Mouse (Mus musculus) bone marrow, adult 2 months (tissue): ENCODE data around the gene Mslnl. TPM values are rescaled to one million over a fixed set of nuclear protein-coding genes. Genes with fewer than 3 reads are reported as not detected.

Experiments used
- H3K27ac ChIP-seq: fragments of 200-500 bp; 2 replicates; pipeline ENCODE4 v1.5.1; 2012; ENCODE audit warnings: low read depth, mild to moderate bottlenecking, control low read depth, inconsistent platforms, low read length; ENCODE audit not compliant: control insufficient read depth, poor library complexity, insufficient read depth
- H3K4me1 ChIP-seq: fragments of 200-500 bp; 2 replicates; pipeline ENCODE4 v1.6.1; 2011; ENCODE audit warnings: low read length; ENCODE audit not compliant: control insufficient read depth, insufficient read depth
- H3K4me3 ChIP-seq: fragments of 200-500 bp; replicated peaks from 2 replicates; pipeline ENCODE3; 2011; ENCODE audit warnings: mild to moderate bottlenecking, low read depth, low read length, control low read depth; ENCODE audit not compliant: control insufficient read depth
- CTCF ChIP-seq: fragments of 200-500 bp; IDR thresholded peaks from 2 replicates; pipeline ENCODE4 v1.5.1; 2011; ENCODE audit warnings: low read length, control low read depth; ENCODE audit not compliant: control insufficient read depth, insufficient read depth
- POLR2A ChIP-seq: fragments of 200-500 bp; IDR thresholded peaks from 2 replicates; pipeline ENCODE4 v1.6.1; 2011; ENCODE audit warnings: low read depth, mild to moderate bottlenecking, control low read depth, low read length, borderline replicate concordance; ENCODE audit not compliant: control insufficient read depth
- WGBS: fragments of 180-500 bp; shearing (Covaris S2); methylation state at CpG from one replicate; pipeline ENCODE4 v1.1.7; 2018; 5-methylcytosine and 5-hydroxymethylcytosine counted together
- polyA plus RNA-seq: library from polyadenylated mRNA; stranded (reverse); fragments of >200 nt; gene quantifications from 2 replicates; pipeline ENCODE4 v1.2.4, GENCODE M21; 2011; ENCODE audit warnings: low replicate concordance; ENCODE audit not compliant: missing spikeins, insufficient read depth, insufficient read length

Gene Mslnl
- polyA plus RNA-seq, 1 experiment: not detected

DNA sequence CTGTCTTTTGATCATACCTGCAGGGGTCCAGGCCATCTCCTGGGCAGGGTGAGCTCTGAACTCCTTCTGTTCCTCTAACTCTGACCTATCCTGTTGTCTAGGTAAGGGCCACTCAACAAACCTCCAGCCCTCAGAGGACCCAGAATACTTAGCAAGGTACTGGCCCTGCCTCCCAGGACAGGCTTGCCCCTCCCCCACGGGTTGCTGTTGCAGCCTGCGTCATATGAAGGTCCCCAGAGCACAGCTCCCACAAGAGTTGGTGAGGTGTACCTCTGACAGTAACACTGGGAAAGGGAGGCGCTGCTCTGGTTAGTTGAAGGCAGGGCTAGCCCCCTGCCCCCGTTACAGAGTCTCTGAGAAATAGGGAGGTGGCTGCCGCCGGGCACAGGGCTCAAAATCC lies 19.7 kb upstream of the Mslnl start:
- H3K4me3 ChIP-seq: no peak overlapping the region
- TF ChIP-seq POLR2A (no peak), CTCF (no peak)
- H3K27ac ChIP-seq: no peak overlapping the region
- whole genome bisulfite sequencing: 13% methylated on average over 6 of the region's 6 CpGs
- no peaks in the 10 kb centered on the region for H3K4me1 ChIP-seq

DNA sequence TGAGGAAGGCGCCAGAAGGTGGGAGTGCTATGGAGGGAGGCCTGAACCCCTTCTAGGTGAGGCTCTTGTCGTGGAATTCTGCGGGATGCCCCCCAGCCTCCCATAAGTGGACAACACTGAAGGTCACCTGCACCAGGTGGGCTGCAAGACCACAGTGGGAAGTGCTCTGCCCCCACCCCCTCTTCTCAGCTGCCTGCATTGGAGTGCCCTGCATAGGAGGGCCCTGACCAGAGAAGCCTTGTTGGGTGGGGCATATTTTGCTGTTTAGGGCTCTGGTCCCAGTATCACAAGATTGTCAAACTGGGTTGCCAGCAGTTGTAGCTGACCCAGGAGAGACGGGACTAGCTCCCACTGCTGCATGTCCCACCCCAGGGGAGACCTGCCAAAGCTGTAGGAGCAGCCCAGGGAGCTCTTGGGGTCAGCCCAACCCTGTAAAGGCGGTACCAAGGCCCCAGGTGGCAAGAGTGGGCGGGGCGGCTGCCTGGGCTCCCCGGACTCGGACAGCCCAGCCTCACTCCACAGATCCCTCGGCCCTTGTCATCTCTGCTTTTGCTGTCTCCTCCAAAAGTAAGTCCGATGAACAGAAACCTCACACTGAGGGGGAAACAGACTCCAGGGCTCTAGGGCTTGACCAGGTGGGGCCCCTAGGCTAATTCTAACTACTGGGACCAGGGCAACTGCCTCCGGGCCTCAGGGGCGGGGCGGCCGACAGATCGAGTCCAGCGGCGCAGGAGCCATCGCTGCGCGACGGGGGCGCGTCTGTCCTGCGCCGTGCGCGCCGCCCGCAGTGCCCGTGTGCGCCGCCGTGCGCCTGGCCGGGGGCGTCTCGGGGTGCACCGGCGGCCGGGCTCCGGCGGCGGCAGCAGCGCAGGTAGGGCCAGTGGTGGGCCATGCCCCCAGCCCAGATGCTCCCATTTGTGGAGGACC lies 18.9 kb upstream of the Mslnl start, which contains the start of gene Gng13:
Gene Gng13 (plus strand): TSS at position 461 of the 927 bp plus-strand sequence.
- no peak within 1 kb of the TSS for H3K4me3 ChIP-seq

DNA sequence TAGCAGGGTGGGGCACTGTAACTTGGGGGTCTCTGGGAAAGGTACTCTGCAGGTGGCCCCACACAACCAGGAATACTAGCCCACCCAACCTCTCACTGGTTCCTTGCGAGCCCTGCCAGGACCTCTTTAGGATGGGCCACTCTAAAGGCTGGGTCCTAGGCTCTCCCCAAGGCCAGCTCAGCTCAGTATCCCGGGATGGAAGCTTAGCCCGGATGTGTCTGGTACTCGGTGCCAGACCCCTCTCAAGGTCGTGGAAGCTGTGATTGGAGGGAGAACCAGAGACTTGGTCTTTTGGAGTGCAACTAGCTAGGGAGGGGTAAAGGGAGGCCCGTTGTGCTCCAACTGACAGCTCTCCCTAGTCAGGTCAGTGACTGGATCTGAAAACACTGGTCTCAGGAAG lies 18.2 kb upstream of the Mslnl start:
- H3K27ac ChIP-seq: no peak overlapping the region
- no peak for TF ChIP-seq CTCF
- no peak for TF ChIP-seq POLR2A
- 21% methylated on average over 6 of the region's 6 CpGs for WGBS
- H3K4me1 ChIP-seq: no peaks in the 10 kb centered on the region
- no peak overlapping the region for H3K4me3 ChIP-seq

More for the DNA sequence above, 18.9 kb upstream of the Mslnl start, which contains the start of gene Gng13:
- WGBS: 2% methylated on average over 45 of the region's 45 CpGs
- no peak within 1 kb of the TSS for H3K27ac ChIP-seq
- no peaks in the 10 kb centered on the region for H3K4me1 ChIP-seq
- TF ChIP-seq CTCF (no peak), POLR2A (no peak)

DNA sequence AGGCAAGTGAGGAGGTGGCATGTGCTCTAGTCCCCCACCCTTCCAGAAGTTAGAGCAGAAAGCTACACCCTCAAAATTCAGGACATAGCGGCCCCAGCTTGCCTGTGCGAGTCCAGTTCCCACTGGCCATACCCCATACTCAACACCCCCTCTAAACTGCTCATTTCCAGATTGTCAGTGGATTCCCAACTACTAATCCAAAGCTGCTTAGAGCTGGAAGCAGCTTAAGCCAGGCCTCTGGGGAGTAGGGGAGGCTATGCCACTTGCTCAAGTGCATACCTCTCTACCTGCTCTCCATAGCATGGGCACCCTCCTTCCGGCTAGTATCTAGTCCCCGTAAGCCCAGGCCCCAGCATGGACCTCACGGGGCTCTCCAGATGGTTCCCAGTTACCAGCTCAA lies 14.4 kb upstream of the Mslnl start:
- TF ChIP-seq CTCF: no peak
- no peak for TF ChIP-seq POLR2A
- no peak overlapping the region for H3K4me3 ChIP-seq
- 94% methylated on average over 5 of the region's 5 CpGs for WGBS

DNA sequence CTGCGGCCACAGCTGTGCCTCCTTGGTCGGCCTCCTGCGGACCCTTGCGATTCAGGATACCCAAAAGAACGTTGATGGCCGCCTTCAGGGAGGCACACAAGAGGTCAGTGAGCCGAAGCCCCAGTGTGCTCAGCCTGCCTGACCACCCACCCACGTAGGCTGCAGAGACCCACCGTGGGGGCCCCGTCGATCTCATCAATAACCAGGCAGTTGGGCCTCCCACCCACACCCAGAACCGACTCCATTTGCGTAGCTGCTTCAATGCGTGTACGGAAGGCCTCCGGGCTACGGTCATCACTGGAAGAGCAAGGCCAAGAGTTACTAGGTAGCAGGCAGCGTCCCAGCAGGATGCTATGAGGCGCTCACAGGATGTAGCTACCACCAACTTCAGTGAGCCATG lies 12.4 kb upstream of the Mslnl start:
- Histone ChIP-seq H3K27ac (no peak overlapping the region), H3K4me3 (no peak overlapping the region), H3K4me1 (peaks cover 3% of the 10 kb centered on the region)
- WGBS: 97% methylated on average over 19 of the region's 19 CpGs
- TF ChIP-seq POLR2A (no peak), CTCF (no peak)

More for the DNA sequence above, 14.4 kb upstream of the Mslnl start:
- Histone ChIP-seq H3K27ac (no peak overlapping the region), H3K4me1 (no peaks in the 10 kb centered on the region; the same call in 1 of the 2 replicates)

DNA sequence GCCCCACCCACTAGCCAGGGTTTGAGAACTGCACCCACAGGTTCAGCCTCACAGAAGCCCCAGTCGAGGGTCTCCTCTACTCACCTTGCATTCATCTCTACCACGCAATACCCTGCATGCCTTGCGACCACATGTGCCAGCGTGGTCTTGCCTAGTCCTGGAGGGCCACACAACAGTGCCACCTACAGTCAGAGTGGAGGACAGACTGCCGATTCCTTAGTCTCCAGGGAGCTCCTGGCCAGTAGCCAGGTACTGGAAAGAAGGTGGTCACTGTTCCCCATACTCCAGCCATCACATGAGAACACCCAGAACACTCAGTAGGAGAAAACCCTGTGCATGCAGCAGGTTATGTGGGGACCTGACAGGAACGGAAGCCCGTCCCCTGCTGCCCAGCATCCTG lies 11.9 kb upstream of the Mslnl start:
- WGBS: 88% methylated on average over 7 of the region's 7 CpGs
- TF ChIP-seq CTCF (peak; percentile 22; the same call in 1 of the 2 replicates), POLR2A (no peak)
- no peak overlapping the region for H3K27ac ChIP-seq
- H3K4me1 ChIP-seq: peaks cover 3% of the 10 kb centered on the region
- H3K4me3 ChIP-seq: no peak overlapping the region

DNA sequence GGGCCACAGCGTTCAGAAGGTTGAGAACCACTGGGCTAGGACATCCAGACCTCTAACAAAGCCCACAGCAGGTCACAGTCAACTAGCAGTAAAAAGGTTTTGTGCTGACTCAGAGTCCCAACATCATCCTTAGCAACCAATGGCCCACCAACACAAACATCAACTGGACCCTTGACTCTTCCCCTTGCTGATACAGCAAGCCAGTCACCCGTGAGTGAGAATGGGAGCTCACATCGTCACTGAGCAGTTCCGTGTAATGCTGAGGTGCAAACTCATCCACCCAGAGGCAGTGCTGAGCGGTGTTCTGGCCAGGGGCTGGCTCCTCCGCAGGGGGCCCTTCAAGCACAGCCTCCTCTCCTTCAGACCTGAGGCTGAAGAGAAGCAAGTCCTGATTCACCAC lies 10.6 kb upstream of the Mslnl start:
- 92% methylated on average over 6 of the region's 6 CpGs for WGBS
- H3K27ac ChIP-seq: no peak overlapping the region
- no peak for TF ChIP-seq CTCF
- no peak for TF ChIP-seq POLR2A
- H3K4me3 ChIP-seq: no peak overlapping the region
- H3K4me1 ChIP-seq: peaks cover 3% of the 10 kb centered on the region

DNA sequence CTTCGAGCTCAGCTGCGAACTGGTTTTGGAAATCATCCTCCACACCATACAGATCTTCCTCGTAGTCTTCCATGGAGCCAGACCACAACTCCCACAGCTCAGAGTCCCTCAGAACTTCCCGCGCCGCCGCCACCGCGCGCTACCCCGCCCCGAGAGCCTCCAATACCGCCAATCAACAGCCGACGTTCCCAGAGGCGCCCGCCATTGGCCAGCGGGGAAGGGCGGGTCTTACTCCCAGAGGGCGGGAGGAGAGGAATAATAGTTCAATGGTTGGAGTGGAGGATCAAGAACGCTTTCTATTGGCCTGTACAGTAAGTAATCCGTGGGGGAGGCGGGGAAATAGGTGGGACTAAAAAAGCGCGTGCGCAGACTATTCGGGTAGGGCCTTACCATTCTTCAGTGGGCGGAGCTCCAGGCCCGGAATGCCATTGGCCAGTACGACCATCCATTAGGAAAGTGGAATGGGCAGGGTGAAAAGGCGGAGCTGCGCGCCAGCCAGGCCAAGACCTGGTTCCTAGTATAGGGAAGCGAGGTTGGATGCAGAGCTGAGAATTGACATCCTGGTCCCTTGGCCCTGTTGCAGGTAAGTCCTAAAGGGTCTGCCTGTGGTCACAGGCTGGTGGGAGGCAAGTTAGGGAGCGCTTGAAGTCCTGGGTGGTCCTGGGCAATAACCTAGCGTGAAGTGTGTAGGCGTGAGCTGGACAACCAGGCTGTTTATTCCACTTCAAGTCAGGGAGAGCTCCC lies 8.4 kb upstream of the Mslnl start, which contains the start of the genes Chtf18 and Rpusd1:
Gene Chtf18 (minus strand): TSS at position 155 of the 744 bp plus-strand sequence.
Gene Rpusd1 (plus strand): TSS at position 406 of the 744 bp plus-strand sequence.
- TF ChIP-seq CTCF (no peak; the same call in 1 of the 2 replicates), POLR2A (peak; percentile 53; the same call in 1 of the 2 replicates)
- under 1% methylated on average over 37 of the region's 37 CpGs for WGBS
- H3K27ac ChIP-seq: peak within 1 kb of the TSS; percentile 13; the same call in 1 of the 2 replicates
- peak within 1 kb of the TSS; percentile 88 for H3K4me3 ChIP-seq
- H3K4me1 ChIP-seq: peaks cover 3% of the 10 kb centered on the region
